Mouse (Mus musculus) MEL (cell line): ENCODE results near the gene Gramd1b. TPM values are rescaled to one million over a fixed set of nuclear protein-coding genes. Genes with fewer than 3 reads are reported as not detected.

Source experiments
- DNase-seq: peaks from one replicate; pipeline ENCODE4 v3.0.0; 2011; ENCODE audit warnings: low read depth, low spot score
- H3K27ac ChIP-seq: 2 replicates; pipeline ENCODE4 v1.5.1; 2012; ENCODE audit warnings: low read depth, mild to moderate bottlenecking, control low read depth, low read length, moderate library complexity; ENCODE audit not compliant: control insufficient read depth
- H3K27me3 ChIP-seq, 2 experiments: fragments of 150-350 bp in 1 of 2; sonication (generic) in 1 of 2; 2 replicates each; pipeline ENCODE4 v1.6.1; 2012; ENCODE audit warnings: low read length in 2 of 2, mild to moderate bottlenecking in 2 of 2, improper control_type of control experiment in 1 of 2, moderate library complexity in 1 of 2; ENCODE audit not compliant: insufficient read depth in 2 of 2, control insufficient read depth in 1 of 2
- H3K36me3 ChIP-seq, 2 experiments: 2 replicates each; pipeline ENCODE4 v1.6.1; 2012 to 2014; ENCODE audit warnings: low read length in 2 of 2, improper control_type of control experiment in 1 of 2, inconsistent platforms in 1 of 2, mild to moderate bottlenecking in 1 of 2; ENCODE audit not compliant: insufficient read depth in 2 of 2, control insufficient read depth in 1 of 2
- H3K4me1 ChIP-seq, 2 experiments: fragments of 150-350 bp in 1 of 2; sonication (generic) in 1 of 2; 2 replicates each; pipeline ENCODE4 v1.6.1; 2012; ENCODE audit warnings: low read length in 2 of 2, improper control_type of control experiment in 1 of 2, mild to moderate bottlenecking in 1 of 2; ENCODE audit not compliant: insufficient read depth in 2 of 2, control insufficient read depth in 1 of 2
- H3K4me3 ChIP-seq, 2 experiments: fragments of 150-350 bp in 1 of 2; sonication (generic) in 1 of 2; 2 replicates each; pipeline ENCODE4 v1.5.1; 2012; ENCODE audit warnings: low read depth in 2 of 2, low read length in 2 of 2, mild to moderate bottlenecking in 2 of 2, moderate library complexity in 2 of 2, control low read depth in 1 of 2, improper control_type of control experiment in 1 of 2; ENCODE audit not compliant: control insufficient read depth in 1 of 2, insufficient read depth in 1 of 2
- H3K79me2 ChIP-seq: 2 replicates; pipeline ENCODE4 v1.6.1; 2012; ENCODE audit warnings: mild to moderate bottlenecking, low read length, moderate library complexity; ENCODE audit not compliant: control insufficient read depth, poor library complexity, insufficient read depth
- H3K9ac ChIP-seq: 2 replicates; pipeline ENCODE4 v1.6.1; 2012; ENCODE audit warnings: low read depth, mild to moderate bottlenecking, control low read depth, low read length, moderate library complexity; ENCODE audit not compliant: control insufficient read depth, poor library complexity, severe bottlenecking
- H3K9me3 ChIP-seq: fragments of 150-350 bp; sonication (generic); replicated peaks from 2 replicates; pipeline ENCODE4 v1.6.1; 2012; ENCODE audit warnings: mild to moderate bottlenecking, low read length, improper control_type of control experiment, moderate library complexity; ENCODE audit not compliant: insufficient read depth
- CHD1 ChIP-seq: IDR thresholded peaks from 2 replicates; pipeline ENCODE4 v1.6.1; 2012; ENCODE audit warnings: low read depth, mild to moderate bottlenecking, inconsistent platforms, low read length, improper control_type of control experiment
- CHD2 ChIP-seq: IDR thresholded peaks from 2 replicates; pipeline ENCODE4 v1.6.1; 2011; ENCODE audit warnings: low read length, improper control_type of control experiment
- CTCF ChIP-seq, 3 experiments: IDR thresholded peaks in 2 of 3; conservative IDR thresholded peaks in 1 of 3; 2 replicates each; pipeline ENCODE4 v1.5.1; 2011 to 2012; ENCODE audit warnings: low read length in 3 of 3, low read depth in 2 of 3, mild to moderate bottlenecking in 2 of 3, improper control_type of control experiment in 1 of 3, inconsistent platforms in 1 of 3, mixed read lengths in 1 of 3, moderate library complexity in 1 of 3; ENCODE audit not compliant: control insufficient read depth in 1 of 3, insufficient read depth in 1 of 3, poor library complexity in 1 of 3, severe bottlenecking in 1 of 3
- E2F4 ChIP-seq: IDR thresholded peaks from 2 replicates; pipeline ENCODE4 v1.6.1; 2011; ENCODE audit warnings: low read depth, low read length, improper control_type of control experiment, borderline replicate concordance
- ELF1 ChIP-seq: IDR thresholded peaks from 2 replicates; pipeline ENCODE4 v1.6.1; 2014; ENCODE audit warnings: low read depth, mild to moderate bottlenecking, inconsistent platforms, low read length, improper control_type of control experiment, moderate library complexity
- EP300 ChIP-seq, 2 experiments: IDR thresholded peaks; 2 replicates each; pipeline ENCODE4 v1.6.1; 2011; ENCODE audit warnings: improper control_type of control experiment in 2 of 2, low read length in 2 of 2, low read depth in 1 of 2, mild to moderate bottlenecking in 1 of 2
- ETS1 ChIP-seq: IDR thresholded peaks from 2 replicates; pipeline ENCODE4 v1.6.1; 2012; ENCODE audit warnings: low read depth, mild to moderate bottlenecking, inconsistent platforms, low read length, improper control_type of control experiment, moderate library complexity
- GATA1 ChIP-seq: IDR thresholded peaks from 2 replicates; pipeline ENCODE4 v1.6.1; 2011; ENCODE audit warnings: low read depth, low read length, improper control_type of control experiment
- JUND ChIP-seq: IDR thresholded peaks from 2 replicates; pipeline ENCODE4 v1.6.1; 2011; ENCODE audit warnings: low read depth, mild to moderate bottlenecking, improper control_type of control experiment, low read length
- MAFK ChIP-seq: IDR thresholded peaks from 2 replicates; pipeline ENCODE4 v1.6.1; 2011; ENCODE audit warnings: low read depth, mild to moderate bottlenecking, low read length, improper control_type of control experiment, borderline replicate concordance
- MAX ChIP-seq: IDR thresholded peaks from 2 replicates; pipeline ENCODE4 v1.6.1; 2011; ENCODE audit warnings: low read length, improper control_type of control experiment
- MAZ ChIP-seq: IDR thresholded peaks from 2 replicates; pipeline ENCODE4 v1.6.1; 2012; ENCODE audit warnings: low read depth, mild to moderate bottlenecking, inconsistent platforms, low read length, improper control_type of control experiment
- MEF2A ChIP-seq: IDR thresholded peaks from 2 replicates; pipeline ENCODE4 v1.6.1; 2014; ENCODE audit warnings: low read depth, mild to moderate bottlenecking, inconsistent platforms, low read length, improper control_type of control experiment; ENCODE audit not compliant: poor library complexity, insufficient replicate concordance, severe bottlenecking; ENCODE audit errors: extremely low read depth
- MYB ChIP-seq: IDR thresholded peaks from 2 replicates; pipeline ENCODE4 v1.6.1; 2011; ENCODE audit warnings: mild to moderate bottlenecking, low read depth, low read length, improper control_type of control experiment
- NELFE ChIP-seq: IDR thresholded peaks from 2 replicates; pipeline ENCODE4 v1.6.1; 2011; ENCODE audit warnings: low read depth, low read length, improper control_type of control experiment
- NRF1 ChIP-seq: IDR thresholded peaks from 2 replicates; pipeline ENCODE4 v1.6.1; 2014; ENCODE audit warnings: low read depth, mild to moderate bottlenecking, inconsistent platforms, low read length, improper control_type of control experiment, moderate library complexity; ENCODE audit not compliant: poor library complexity, insufficient read depth, severe bottlenecking
- RAD21 ChIP-seq: IDR thresholded peaks from 2 replicates; pipeline ENCODE4 v1.6.1; 2011; ENCODE audit warnings: mild to moderate bottlenecking, low read depth, low read length, improper control_type of control experiment
- RCOR1 ChIP-seq: IDR thresholded peaks from 2 replicates; pipeline ENCODE4 v1.6.1; 2012; ENCODE audit warnings: low read depth, mild to moderate bottlenecking, inconsistent platforms, low read length, improper control_type of control experiment
- TAL1 ChIP-seq: IDR thresholded peaks from 2 replicates; pipeline ENCODE4 v1.6.1; 2012; ENCODE audit warnings: mild to moderate bottlenecking, inconsistent platforms, low read length, moderate library complexity, mixed read lengths
- TCF12 ChIP-seq: IDR thresholded peaks from 2 replicates; pipeline ENCODE4 v1.6.1; 2014; ENCODE audit warnings: low read depth, mild to moderate bottlenecking, inconsistent platforms, low read length, improper control_type of control experiment, moderate library complexity
- UBTF ChIP-seq: IDR thresholded peaks from 2 replicates; pipeline ENCODE4 v1.6.1; 2012; ENCODE audit warnings: low read depth, mild to moderate bottlenecking, inconsistent platforms, low read length, improper control_type of control experiment, moderate library complexity, borderline replicate concordance; ENCODE audit not compliant: insufficient read depth
- USF2 ChIP-seq, 2 experiments: IDR thresholded peaks; 2 replicates each; pipeline ENCODE4 v1.6.1; 2011 to 2012; ENCODE audit warnings: improper control_type of control experiment in 2 of 2, low read length in 2 of 2, borderline replicate concordance in 1 of 2, inconsistent platforms in 1 of 2, low read depth in 1 of 2, mild to moderate bottlenecking in 1 of 2; ENCODE audit not compliant: insufficient read depth in 1 of 2
- ZKSCAN1 ChIP-seq: IDR thresholded peaks from 2 replicates; pipeline ENCODE4 v1.6.1; 2012; ENCODE audit warnings: low read depth, mild to moderate bottlenecking, inconsistent platforms, low read length, improper control_type of control experiment, moderate library complexity
- ZMIZ1 ChIP-seq: IDR thresholded peaks from 2 replicates; pipeline ENCODE4 v1.6.1; 2012; ENCODE audit warnings: low read depth, mild to moderate bottlenecking, inconsistent platforms, low read length, improper control_type of control experiment, moderate library complexity
- polyA plus RNA-seq, 2 experiments: library from polyadenylated mRNA; stranded (reverse) in 1 of 2; unstranded in 1 of 2; fragments of >175 nt in 1 of 2; fragments of >200 nt in 1 of 2; gene quantifications; 2 replicates each; pipeline versions ENCODE4 v1.2.1 to v1.2.4; 2012; ENCODE audit warnings: low replicate concordance in 2 of 2, low read depth in 1 of 2; ENCODE audit not compliant: insufficient read length in 2 of 2, insufficient read depth in 1 of 2, missing spikeins in 1 of 2
- total RNA-seq: library from RNA; depleted of rRNA; stranded (reverse); fragments of 300-350 nt; gene quantifications from 2 replicates; pipeline ENCODE4 v1.2.3, GENCODE M21; 2012

Gene Gramd1b
- total and polyA plus RNA-seq, 3 experiments: not detected

DNA sequence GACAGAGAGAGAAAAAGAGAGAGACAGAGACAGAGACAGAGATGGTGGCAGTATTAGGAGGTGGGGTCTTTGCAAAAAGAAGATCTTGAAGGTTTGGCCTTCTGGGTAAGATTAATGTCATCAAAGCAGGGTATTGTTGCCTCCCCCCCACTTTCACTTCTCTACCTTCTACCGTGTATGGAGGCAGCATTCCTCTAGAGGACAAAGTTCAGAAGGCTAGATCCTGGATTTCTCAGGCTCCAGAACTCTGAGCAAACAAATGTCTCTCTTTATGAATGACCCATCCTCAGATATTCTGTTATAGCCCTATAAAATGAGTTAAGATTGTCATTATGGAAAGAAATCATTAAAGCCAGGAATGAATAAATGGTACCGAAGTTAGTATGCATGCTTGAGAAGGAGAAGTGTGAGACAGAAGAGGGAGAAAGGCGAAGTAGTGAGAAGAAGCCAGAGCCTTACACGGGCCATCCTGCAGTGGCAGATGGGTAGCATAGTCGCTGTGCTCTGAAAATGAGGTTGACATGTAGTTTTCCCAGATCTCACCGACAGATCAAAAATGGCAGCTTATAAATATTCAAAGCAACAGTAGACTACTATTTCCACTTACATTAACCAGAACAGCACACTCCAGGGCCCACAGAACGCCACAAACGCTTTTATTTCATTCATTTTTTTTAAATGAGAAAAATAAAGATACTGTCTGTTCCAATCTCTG lies 91.1 kb downstream of the Gramd1b start:
- no peaks in the 10 kb centered on the region for H3K36me3 ChIP-seq
- DNase-seq: no peak
- no peak overlapping the region for H3K27ac ChIP-seq
- no peaks in the 10 kb centered on the region for H3K27me3 ChIP-seq
- H3K4me1 ChIP-seq: no peaks in the 10 kb centered on the region
- no peaks in the 10 kb centered on the region for H3K9me3 ChIP-seq
- H3K9ac ChIP-seq: no peak overlapping the region
- no peak overlapping the region for H3K4me3 ChIP-seq
- TF ChIP-seq MEF2A (no peak), ZKSCAN1 (no peak), ELF1 (no peak), ETS1 (no peak), MYB (no peak), CTCF (IDR thresholded peaks at IDR 0.05 in 2 of 3, conservative IDR thresholded peaks at IDR 0.05 in 1 of 3; ENCODE audit: control insufficient read depth in 1 of 3, insufficient read depth in 1 of 3, low read depth in 2 of 3, low read length in 3 of 3, poor library complexity in 1 of 3, severe bottlenecking in 1 of 3) (no peak), GATA1 (no peak), RCOR1 (no peak), MAFK (no peak), RAD21 (no peak), E2F4 (no peak), UBTF (no peak), MAX (no peak), TCF12 (no peak), JUND (no peak), NELFE (no peak)
- TF ChIP-seq, all 39 proteins: peak for 0
- no peaks in the 10 kb centered on the region for H3K79me2 ChIP-seq

DNA sequence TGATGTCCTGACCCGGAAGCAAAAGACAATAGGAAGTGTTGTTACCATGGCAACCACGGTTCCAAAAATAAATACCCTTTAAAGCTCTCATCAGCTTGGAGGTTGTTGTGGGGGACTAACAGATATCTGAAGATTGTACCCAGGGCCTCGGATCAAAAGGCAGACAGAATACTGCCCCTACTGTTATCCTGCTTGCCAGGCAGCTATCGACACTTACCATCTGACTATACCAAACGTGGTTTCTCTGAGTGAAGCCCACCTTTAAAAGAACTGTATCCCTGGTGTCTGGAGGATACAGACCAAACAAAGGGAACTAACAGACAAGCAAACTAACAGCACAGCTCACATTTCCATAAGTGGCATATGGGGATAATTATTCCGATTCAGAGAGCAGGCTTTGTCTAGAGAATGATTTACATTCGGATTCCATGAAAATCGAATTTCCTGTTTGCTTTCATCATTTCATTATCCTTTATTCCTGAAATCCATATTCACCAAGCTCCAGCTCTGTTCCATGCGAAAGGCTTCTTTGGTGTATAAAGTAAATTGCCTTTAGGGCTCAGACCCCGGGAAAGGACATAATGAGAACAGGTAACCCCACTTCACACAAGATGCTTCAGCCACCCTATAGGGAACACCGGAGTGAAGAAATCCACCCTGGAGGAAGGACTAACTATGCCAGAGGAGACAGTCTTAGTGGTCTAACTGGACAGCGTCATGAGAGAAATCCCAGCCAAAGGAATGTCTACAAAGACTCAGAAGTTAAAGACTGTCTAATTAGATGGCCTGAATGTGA lies 92.3 kb downstream of the Gramd1b start:
- TF ChIP-seq NELFE (no peak), RAD21 (no peak), MAZ (no peak), EP300 (IDR thresholded peaks at IDR 0.05; ENCODE audit: low read depth in 1 of 2, low read length in 2 of 2) (no peak), ETS1 (no peak), CHD2 (no peak), CTCF (IDR thresholded peaks at IDR 0.05 in 2 of 3, conservative IDR thresholded peaks at IDR 0.05 in 1 of 3; ENCODE audit: control insufficient read depth in 1 of 3, insufficient read depth in 1 of 3, low read depth in 2 of 3, low read length in 3 of 3, poor library complexity in 1 of 3, severe bottlenecking in 1 of 3) (no peak), ZMIZ1 (no peak), USF2 (IDR thresholded peaks at IDR 0.05; ENCODE audit: borderline replicate concordance in 1 of 2, insufficient read depth in 1 of 2, low read depth in 1 of 2, low read length in 2 of 2) (no peak), CHD1 (no peak), TAL1 (no peak), MAX (no peak), NRF1 (no peak)
- H3K4me3 ChIP-seq: no peak overlapping the region
- H3K4me1 ChIP-seq: no peaks in the 10 kb centered on the region
- H3K27me3 ChIP-seq: no peaks in the 10 kb centered on the region
- H3K79me2 ChIP-seq: no peaks in the 10 kb centered on the region
- H3K9me3 ChIP-seq: no peaks in the 10 kb centered on the region
- H3K9ac ChIP-seq: no peak overlapping the region
- no peak for DNase-seq
- no peaks in the 10 kb centered on the region for H3K36me3 ChIP-seq
- H3K27ac ChIP-seq: no peak overlapping the region
